Mouse (Mus musculus): ENCODE data around the gene Gpatch2l.

Gpatch2l gene

DNA sequence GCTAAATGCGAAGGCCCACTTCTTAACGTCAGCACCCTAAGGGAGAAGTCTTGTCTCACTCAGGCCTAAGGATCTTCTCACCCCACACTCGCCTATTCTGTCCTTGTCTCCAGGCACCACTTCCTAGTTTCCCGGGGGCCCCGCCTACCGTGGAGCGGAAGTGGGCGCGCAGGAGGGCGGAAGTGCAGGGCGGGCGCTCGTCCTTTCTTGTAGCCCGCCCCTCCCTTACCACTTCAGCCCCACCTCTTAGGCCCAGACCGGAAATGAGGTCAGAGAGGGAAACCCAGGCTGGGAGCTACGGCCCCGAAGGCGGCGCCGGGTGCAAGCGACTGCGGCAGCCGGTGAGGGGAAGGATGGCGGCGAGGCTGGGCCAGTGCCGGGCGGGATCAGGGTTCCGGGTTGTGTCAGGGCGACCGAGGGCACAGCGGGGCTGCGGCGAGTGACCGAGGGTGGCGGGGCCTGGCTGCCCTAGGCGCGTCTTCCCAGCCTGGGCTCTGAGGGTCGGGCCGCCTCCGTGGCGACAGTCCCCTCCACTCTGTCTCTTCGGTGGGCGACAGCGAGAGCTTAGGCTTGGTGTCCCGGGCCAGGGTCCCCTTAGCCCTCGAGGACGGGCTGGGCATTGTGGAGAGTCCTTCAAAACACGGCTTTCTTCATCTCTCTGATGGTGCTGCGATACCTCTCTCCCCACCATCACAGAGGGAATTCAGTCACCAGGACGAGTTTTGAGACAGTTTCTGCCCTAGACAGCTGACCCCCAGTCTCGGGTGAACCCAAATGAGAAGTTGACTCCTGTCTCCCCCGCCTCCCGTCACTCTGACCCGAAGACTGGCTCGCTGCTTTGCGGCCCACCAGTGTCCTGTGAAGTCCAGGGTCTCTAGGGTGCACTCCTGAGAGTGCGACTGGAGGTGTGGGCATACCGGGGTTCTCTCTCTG, at the start of gene Gpatch2l:
Gpatch2l (plus strand) TSS at position 255 of the 933 bp plus-strand sequence.
- peak; percentile 97 for DNase-seq (ENCODE audit: low spot score)

DNA sequence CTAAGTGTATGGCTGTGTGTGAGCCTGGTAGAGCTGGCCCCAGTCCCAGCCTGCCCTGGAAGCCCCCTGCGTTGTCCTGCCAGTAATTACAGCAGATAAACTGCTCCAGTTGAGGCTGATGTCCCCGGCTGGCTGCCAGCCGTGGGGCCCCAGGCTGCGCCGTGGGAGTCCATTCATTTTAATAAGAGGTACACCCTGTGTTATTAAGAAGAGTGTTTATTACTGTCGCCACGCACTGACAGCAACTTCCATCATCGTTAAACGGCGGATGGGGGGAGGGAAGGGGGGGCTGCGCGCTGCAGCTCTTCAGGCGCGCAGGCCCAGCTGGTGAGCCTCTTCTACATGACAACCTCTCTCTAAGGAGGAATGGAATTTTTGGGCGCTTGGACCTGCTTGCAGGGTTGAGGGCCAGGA, 49.6 kb upstream of the Gpatch2l start:
- no peak for DNase-seq (ENCODE audit: low spot score)

- DNase-seq (ENCODE audit: low spot score): no peak
These were observed 44.7 kb upstream of the Gpatch2l start for GRCm38 (mm10) chr12:86196944-86197343.

GRCm38 (mm10) chr12:86203443-86204057, 38.1 kb upstream of the Gpatch2l start:
- no peak for DNase-seq (ENCODE audit: low spot score)

DNA sequence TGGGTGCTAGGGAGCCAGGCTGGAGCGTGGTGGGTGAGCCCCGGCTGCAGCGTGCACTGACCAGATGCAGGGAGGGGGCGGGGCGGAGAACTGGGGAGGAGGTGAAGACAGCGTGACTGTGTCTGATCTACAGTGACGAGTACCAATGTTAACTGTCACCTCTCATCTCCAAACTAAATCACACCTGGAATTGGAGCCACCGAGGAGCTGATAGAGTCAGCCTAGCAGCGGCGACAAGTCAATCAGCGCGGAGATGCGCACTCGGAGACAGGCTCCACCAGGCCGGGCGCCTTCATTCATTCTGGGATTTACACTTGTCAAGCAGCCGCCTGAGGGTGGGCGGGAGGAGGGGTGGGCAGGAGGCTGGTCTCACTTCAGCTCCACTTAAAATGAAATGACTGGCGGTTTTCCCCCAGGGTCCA, 30.5 kb upstream of the Gpatch2l start:
- no peak for DNase-seq (ENCODE audit: low spot score)

- DNase-seq (ENCODE audit: low spot score): peak; percentile 32
These were observed 28.8 kb upstream of the Gpatch2l start for GRCm38 (mm10) chr12:86212693-86213470.

GRCm38 (mm10) chr12:86214201-86214600, 27.5 kb upstream of the Gpatch2l start:
- DNase-seq (ENCODE audit: low spot score): no peak

DNA sequence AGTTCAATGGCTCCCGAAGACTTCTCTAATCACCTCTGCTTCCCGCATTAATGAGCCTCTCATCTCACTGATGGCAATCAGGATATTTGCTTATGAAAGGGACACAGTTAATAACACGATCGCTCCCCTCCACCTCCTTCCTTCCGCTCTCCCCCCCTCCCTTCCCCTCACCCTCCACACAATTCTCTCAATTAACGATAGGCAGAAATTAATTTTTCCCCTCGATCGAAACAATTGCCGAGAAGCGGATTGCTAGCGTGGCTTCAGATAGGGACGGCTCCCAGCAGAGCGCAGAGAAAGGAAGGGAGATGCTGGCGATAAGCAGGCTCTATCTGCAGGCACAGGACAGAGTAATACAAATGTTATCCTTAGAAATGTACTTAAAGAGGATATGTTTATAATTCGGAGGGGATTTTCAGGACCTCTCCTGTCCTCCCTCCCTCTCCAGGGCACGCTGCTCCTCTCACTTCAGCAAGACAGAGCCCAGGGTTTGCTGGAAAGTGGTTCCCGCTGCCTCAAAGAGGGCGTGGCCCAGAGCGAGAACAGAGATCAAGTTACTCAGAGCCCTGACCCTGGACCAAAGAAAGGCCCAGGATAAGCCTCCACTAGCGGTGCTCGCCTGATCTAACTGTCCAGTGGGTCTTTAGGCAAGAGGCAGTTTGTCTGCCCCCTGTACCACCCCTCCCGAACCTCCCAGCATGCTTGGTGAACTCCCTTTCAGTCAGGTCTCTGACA, 24.8 kb upstream of the Gpatch2l start:
- DNase-seq (ENCODE audit: low spot score): no peak

GRCm38 (mm10) chr12:86220200-86221021, 21.2 kb upstream of the Gpatch2l start:
- DNase-seq (ENCODE audit: low spot score): peak; percentile 71

- peak; percentile 39 for DNase-seq (ENCODE audit: low spot score)
These were observed 20.5 kb upstream of the Gpatch2l start for GRCm38 (mm10) chr12:86221074-86221703.

DNA sequence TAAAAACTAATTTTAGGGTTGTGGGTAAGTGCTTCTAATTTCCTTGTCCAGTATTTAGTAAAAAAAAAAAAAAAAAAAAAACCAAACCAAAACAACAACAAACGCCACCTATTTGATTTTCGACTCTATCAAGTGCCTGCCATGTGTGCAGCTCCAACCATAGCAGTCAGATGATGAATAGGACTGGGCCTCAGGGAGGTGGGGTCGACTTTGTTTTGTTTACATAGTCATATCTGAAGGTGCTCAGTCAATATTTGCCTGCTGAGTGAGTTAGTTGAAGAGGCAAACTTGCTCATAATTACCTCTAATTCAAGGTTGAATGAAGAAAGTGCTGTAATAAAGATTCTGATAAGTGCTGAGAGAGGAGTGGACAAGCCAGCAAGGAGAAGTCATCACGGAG, 7.4 kb upstream of the Gpatch2l start:
- DNase-seq (ENCODE audit: low spot score): no peak

DNA sequence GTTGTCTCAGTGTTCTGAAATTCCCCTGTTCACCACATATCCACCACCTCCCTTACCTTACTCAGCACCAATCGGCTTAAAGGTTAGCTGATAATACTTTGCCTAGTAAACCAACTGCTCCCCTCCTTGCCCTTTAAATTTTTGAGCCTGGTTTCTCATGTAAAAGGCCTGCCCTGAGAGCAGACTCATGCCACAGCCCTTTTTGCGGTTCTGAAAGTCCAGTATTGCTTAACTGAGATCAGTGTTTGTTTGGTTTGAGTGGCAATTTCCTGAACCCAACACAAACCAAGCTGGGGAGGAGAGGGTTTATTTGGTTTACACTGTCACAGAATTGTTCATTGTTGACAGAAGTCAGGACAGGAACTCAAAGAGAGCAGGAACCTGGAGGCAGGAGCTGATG, 2.9 kb upstream of the Gpatch2l start:
- DNase-seq (ENCODE audit: low spot score): no peak

DNA sequence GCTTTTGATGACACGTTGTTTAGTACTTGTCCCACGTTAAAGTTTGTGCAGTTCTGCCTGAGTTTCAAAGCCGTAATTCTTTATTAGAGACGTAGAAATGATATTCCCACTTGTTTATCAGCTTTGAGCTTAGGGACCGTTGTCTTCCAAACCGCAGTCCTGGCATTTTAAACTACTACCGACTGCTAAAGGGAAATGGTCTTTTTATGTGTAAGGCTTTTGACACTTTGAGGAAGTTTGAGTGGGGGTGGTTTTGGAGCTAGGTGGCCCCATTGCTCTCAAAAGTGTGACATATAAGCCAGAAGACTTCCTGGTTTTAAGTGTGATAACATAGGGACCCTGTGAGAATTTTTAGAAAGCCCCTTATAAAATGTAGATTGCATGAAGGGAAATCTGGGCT, 905 bp downstream of the Gpatch2l start:
- DNase-seq (ENCODE audit: low spot score): peak; percentile 24

- no peak for DNase-seq (ENCODE audit: low spot score)
These were observed 2.3 kb downstream of the Gpatch2l start for GRCm38 (mm10) chr12:86243936-86244335.

GRCm38 (mm10) chr12:86250183-86250582, 8.5 kb downstream of the Gpatch2l start:
- no peak for DNase-seq (ENCODE audit: low spot score)

DNA sequence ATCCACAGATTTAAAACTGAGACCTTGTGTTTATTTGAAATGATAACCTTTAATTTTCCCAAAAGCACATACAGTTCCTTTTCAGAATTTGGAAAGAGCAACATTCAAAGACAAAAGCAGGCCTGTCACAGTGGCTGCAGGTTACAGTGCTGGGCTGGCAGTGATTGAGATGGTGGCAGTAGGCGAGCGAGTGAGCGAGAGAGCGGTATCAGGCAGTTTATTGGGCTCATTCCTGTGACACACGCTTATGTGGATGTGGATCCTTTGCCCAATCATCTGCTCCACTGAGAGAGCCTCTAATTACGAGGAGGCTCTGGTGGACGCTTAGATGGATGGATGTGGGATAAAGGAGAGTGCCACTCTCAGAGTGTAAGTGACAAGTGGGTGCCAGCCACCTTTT, 13.3 kb downstream of the Gpatch2l start:
- no peak for DNase-seq (ENCODE audit: low spot score)

- no peak for DNase-seq (ENCODE audit: low spot score)
These were observed 30.0 kb downstream of the Gpatch2l start for GRCm38 (mm10) chr12:86271626-86272025.

- no peak for DNase-seq (ENCODE audit: low spot score)
These were observed 32.6 kb downstream of the Gpatch2l start for GRCm38 (mm10) chr12:86274246-86274645.

DNA sequence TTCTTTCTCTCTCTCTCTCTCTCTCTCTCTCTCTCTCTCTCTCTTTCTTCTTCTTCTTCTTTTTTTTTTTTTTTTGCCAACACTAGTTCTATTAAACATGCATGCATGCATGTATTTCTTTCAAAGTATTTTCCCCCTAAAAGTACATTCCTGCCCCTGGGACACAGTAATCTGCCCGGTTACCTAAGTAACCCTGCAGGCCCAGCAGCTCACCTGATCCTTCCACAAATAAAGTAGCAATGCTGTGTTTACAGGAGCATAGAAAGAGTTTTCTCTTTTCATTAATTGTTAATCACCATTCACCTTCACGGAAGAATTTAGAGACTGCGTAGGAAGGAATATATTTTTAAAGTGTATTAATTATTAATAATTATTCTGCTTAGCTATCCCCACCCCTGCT, 34.1 kb downstream of the Gpatch2l start:
- DNase-seq (ENCODE audit: low spot score): no peak

- no peak for DNase-seq (ENCODE audit: low spot score)
These were observed 34.8 kb downstream of the Gpatch2l start for GRCm38 (mm10) chr12:86276463-86276862.

Measured in c-Kit-positive CD71-positive TER-119-positive erythroid progenitor cells, embryonic 14.5 days (primary cell).